Mouse (Mus musculus): ENCODE measurements around the gene Plekhh3.
"Not testable (repeated sequence)": the region's sequence is repeated elsewhere in the genome, so short reads cannot be mapped to it uniquely, and the experiment has no call there.

Gene Plekhh3

GRCm38 (mm10) chr11:101170354-101170810 lies 769 bp downstream of the Plekhh3 start, which contains the start of gene Cntnap1:
Gene Cntnap1 (plus strand): TSS chr11:101170523.
- peak; percentile 77 for DNase-seq (ENCODE audit: low read depth)

GRCm38 (mm10) chr11:101169301-101170107 lies 1.6 kb downstream of the Plekhh3 start:
- DNase-seq (ENCODE audit: low read depth), result no peak

- peak; percentile 64 for DNase-seq (ENCODE audit: low read depth)
These were observed 2.7 kb downstream of the Plekhh3 start for GRCm38 (mm10) chr11:101168301-101168980.

GRCm38 (mm10) chr11:101167963-101168300 lies 3.2 kb downstream of the Plekhh3 start:
- no peak for DNase-seq (ENCODE audit: low read depth)

GRCm38 (mm10) chr11:101167211-101167962 lies 3.8 kb downstream of the Plekhh3 start:
- DNase-seq (ENCODE audit: low read depth), result no peak

- DNase-seq (ENCODE audit: low read depth), result no peak
These were observed 4.8 kb downstream of the Plekhh3 start for GRCm38 (mm10) chr11:101166357-101166756.

- DNase-seq (ENCODE audit: low read depth), result no peak
These were observed 6.2 kb downstream of the Plekhh3 start for GRCm38 (mm10) chr11:101164677-101165580.

GRCm38 (mm10) chr11:101164351-101164665 lies 6.8 kb downstream of the Plekhh3 start:
- no peak for DNase-seq (ENCODE audit: low read depth)

- DNase-seq (ENCODE audit: low read depth), result no peak
These were observed 7.4 kb downstream of the Plekhh3 start for GRCm38 (mm10) chr11:101163476-101164350.

- peak; percentile 38 for DNase-seq (ENCODE audit: low read depth)
These were observed 8.4 kb downstream of the Plekhh3 start for GRCm38 (mm10) chr11:101162772-101163171.

GRCm38 (mm10) chr11:101162301-101162700 lies 8.8 kb downstream of the Plekhh3 start:
- DNase-seq (ENCODE audit: low read depth), result no peak

- DNase-seq (ENCODE audit: low read depth), result no peak
These were observed 9.6 kb downstream of the Plekhh3 start for GRCm38 (mm10) chr11:101161551-101161950.

- DNase-seq (ENCODE audit: low read depth), result not testable (repeated sequence)
These were observed 10.1 kb downstream of the Plekhh3 start for GRCm38 (mm10) chr11:101160981-101161505.

- DNase-seq (ENCODE audit: low read depth), result not testable (repeated sequence)
These were observed 11.0 kb downstream of the Plekhh3 start for GRCm38 (mm10) chr11:101160151-101160550.

- no peak for DNase-seq (ENCODE audit: low read depth)
These were observed 15.3 kb downstream of the Plekhh3 start, which contains the start of gene Tubg2 for GRCm38 (mm10) chr11:101155728-101156371. Gene Tubg2 (plus strand): TSS chr11:101155907.

- DNase-seq (ENCODE audit: low read depth), result no peak
These were observed 16.0 kb downstream of the Plekhh3 start for GRCm38 (mm10) chr11:101155151-101155550.

GRCm38 (mm10) chr11:101154648-101155047 lies 16.5 kb downstream of the Plekhh3 start:
- DNase-seq (ENCODE audit: low read depth), result no peak

GRCm38 (mm10) chr11:101152825-101153224 lies 18.3 kb downstream of the Plekhh3 start:
- DNase-seq (ENCODE audit: low read depth), result peak; percentile 67

GRCm38 (mm10) chr11:101151063-101151462 lies 20.1 kb downstream of the Plekhh3 start:
- no peak for DNase-seq (ENCODE audit: low read depth)
